Mouse (Mus musculus): ENCODE results near the gene Csta1. TPM values are rescaled to one million over a fixed set of nuclear protein-coding genes. Genes with fewer than 3 reads are reported as not detected.
"Not testable (repeated sequence)": the region's sequence is repeated elsewhere in the genome, so short reads cannot be mapped to it uniquely, and the experiment has no call there.

The Csta1 gene
- not detected in 2 replicates for total RNA-seq (2014; fragmentation: Nextera tagmentation)
- total RNA-seq (2017), result not detected in 2 replicates

GRCm38 (mm10) chr16:36131141-36131540 lies at the start of gene Csta1:
Csta1 (minus strand) TSS chr16:36131241.
- no peak for ATAC-seq (replicated peaks; ENCODE audit: poor library complexity, severe bottlenecking)

GRCm38 (mm10) chr16:36179910-36180309 lies 48.9 kb upstream of the Csta1 start:
- ATAC-seq (replicated peaks; ENCODE audit: poor library complexity, severe bottlenecking), result no peak

GRCm38 (mm10) chr16:36176108-36176507 lies 45.1 kb upstream of the Csta1 start:
- no peak for ATAC-seq (replicated peaks; ENCODE audit: poor library complexity, severe bottlenecking)

DNA sequence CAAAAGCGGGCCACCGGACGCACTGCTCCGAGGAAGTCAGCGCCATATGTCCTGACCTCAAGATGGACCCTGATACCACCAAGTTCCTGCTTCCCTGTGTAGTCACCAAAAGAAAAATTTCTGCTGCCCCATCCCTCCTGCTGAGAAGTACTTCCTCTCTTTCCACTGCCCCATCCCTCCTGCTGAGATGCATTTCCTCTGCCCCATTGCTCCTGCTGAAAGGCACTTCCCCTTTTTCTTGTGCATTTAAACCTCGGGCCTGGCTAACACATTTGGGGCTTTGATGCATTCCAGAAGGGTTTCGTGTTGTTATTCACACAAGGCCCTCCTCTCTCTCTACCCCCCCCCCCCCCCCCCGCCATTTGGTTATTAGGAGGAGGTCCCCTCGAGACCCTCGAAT lies 36.8 kb upstream of the Csta1 start:
- ATAC-seq (replicated peaks; ENCODE audit: poor library complexity, severe bottlenecking), result not testable (repeated sequence)

- ATAC-seq (replicated peaks; ENCODE audit: poor library complexity, severe bottlenecking), result no peak
Measured at GRCm38 (mm10) chr16:36156402-36156975, 25.4 kb upstream of the Csta1 start, which contains the start of gene Stfa2l1. Stfa2l1 (plus strand) TSS chr16:36156811.

DNA sequence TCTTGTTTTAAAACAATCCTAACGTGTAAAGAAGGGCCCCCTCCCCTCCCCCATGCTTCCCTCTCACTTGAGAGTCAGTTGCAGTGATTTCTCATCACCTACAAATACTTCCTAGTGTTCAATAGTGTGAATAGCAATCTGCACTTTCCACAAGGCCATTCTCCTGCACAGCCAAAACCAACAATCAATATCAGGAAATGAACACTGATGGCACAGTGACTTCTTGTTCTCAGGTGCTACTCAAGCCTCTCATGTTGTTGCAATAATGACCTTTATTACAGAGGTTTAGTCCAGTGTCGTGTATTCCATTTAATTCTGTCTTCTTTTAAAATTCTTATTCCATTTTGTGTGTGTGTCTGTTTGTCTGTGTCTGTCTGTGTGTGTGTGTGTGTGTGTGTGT lies 7.2 kb upstream of the Csta1 start:
- no peak for ATAC-seq (replicated peaks; ENCODE audit: poor library complexity, severe bottlenecking)

DNA sequence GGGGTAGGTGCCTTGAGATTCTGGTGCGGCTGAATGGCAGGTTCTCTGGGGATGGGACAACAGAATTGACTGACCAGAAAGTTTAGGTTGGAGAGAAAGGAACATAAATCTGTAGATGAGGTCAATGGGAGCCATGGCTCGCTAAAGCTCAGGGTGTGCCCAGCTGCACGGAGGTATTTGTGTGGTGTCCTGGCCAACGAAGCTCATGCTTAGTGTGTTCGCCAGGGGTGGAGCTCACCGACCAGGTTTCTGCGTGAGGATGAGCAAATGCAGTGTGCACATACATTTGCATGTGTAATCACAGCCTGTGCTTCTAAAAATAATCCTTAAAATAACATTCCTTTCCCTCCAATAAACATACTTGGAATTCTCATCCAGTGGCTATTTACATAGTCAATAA lies 2.9 kb downstream of the Csta1 start:
- ATAC-seq (replicated peaks; ENCODE audit: poor library complexity, severe bottlenecking), result no peak

GRCm38 (mm10) chr16:36115751-36116150 lies 15.3 kb downstream of the Csta1 start:
- ATAC-seq (replicated peaks; ENCODE audit: poor library complexity, severe bottlenecking), result not testable (repeated sequence)

DNA sequence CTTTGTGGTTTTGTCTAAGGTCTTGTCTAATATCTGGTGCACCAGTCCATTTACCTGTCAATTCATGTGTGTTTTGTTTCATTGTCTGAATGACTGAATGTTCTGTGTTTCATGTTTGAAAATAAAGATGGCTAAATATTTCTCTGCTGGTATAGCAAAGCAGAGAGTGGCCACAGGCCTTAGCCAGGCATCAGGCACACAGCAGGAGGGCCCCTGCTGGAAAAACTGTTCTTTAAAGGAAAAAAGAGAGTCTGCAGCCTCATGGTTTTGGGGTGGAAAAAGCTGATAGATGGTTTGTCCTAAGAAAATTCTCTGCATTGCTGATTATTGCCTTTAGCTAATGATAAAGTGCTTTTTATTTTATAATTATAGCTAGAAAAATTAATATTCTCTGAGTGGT lies 19.6 kb downstream of the Csta1 start:
- ATAC-seq (replicated peaks; ENCODE audit: poor library complexity, severe bottlenecking), result not testable (repeated sequence)

DNA sequence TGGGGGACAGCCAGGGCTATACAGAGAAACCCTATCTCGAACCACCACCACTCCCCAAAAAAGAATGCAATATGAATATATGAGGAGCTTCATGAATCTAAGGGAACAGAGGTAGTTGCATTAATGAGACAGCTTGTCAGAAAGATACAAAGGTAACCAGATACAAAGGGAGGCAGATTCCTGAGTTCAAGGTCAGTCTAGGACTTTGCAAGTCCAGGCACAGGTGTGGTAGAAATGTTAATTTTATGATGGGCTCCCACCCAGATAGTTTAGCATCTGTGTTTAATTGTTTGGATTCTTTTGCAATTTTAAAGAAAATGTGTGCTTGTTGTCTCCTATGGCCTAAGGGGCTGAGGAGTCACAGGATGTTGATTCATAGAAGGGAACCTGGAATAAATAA lies 28.8 kb downstream of the Csta1 start:
- ATAC-seq (replicated peaks; ENCODE audit: poor library complexity, severe bottlenecking), result no peak

DNA sequence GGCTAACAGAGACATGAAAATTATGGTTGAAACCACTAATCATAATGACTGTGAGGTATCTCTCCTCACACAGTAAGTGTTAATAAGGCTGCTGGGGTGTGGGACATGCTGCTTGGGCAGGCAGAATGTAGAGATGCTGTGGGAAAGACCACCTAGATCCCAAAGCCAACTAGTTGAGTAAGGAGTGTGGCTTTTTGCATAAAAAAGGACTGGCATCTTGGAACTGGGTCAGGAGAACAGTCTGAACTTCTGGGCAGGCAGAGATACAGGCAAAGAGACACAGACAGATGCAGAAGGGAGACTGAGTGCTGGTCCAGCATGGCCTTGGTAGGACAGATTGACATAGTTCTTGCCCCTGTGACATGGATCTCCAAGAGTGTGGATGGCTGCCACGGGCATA lies 29.5 kb downstream of the Csta1 start:
- no peak for ATAC-seq (replicated peaks; ENCODE audit: poor library complexity, severe bottlenecking)

DNA sequence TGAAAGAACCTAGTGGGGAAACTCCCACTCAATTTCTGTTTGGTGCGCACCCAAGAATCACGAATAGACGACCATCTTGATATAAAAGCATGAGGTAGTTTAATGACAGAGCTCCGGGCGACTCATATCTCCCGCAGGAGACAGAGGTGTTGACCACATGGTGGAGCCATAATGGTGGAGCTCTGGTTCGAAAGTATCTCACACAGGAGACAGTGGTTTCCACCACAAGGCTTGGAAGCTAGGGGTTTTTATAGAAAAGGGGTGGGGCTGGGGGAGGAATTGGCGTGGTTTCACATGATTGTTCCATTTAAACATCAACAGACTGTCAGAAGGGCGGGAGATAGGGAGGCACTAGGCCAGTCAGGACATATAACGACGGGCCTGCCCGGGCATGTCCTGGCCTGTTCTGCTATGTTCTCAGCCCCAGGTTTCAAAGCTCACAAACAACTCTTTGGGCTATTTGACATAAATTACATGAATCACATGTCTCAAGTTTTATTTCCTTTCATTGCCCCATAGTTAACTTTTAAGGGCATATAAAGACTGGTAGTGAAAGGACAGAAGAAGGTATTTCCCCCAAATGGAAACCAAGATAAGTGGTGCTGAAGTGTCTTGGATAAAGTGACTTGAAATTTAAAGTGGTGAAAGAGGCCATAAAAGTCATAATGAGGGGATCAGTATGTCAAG lies 33.1 kb downstream of the Csta1 start:
- not testable (repeated sequence) for ATAC-seq (replicated peaks; ENCODE audit: poor library complexity, severe bottlenecking)

DNA sequence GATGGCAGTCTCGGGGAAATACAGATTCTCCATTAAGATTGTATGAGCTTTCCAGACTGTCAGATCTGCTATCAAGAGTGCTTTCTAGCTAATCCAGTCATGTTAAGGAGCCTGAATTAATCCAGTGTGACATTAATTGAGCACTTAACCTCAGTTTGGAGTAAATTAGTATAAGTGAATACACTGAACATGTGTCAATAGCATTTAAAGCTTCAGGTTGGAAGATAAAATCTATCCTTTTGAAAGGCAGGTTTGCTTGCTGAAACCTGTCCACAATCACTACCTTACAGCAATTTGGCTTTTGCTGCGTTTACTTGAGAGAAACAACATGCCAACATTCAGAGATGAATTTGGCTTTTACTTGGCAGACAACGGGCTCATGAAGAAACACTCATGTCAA lies 37.0 kb downstream of the Csta1 start:
- no peak for ATAC-seq (replicated peaks; ENCODE audit: poor library complexity, severe bottlenecking)

- no peak for ATAC-seq (replicated peaks; ENCODE audit: poor library complexity, severe bottlenecking)
Measured at GRCm38 (mm10) chr16:36090785-36091509, 40.1 kb downstream of the Csta1 start.

GRCm38 (mm10) chr16:36089850-36090616 lies 41.0 kb downstream of the Csta1 start:
- no peak for ATAC-seq (replicated peaks; ENCODE audit: poor library complexity, severe bottlenecking)

DNA sequence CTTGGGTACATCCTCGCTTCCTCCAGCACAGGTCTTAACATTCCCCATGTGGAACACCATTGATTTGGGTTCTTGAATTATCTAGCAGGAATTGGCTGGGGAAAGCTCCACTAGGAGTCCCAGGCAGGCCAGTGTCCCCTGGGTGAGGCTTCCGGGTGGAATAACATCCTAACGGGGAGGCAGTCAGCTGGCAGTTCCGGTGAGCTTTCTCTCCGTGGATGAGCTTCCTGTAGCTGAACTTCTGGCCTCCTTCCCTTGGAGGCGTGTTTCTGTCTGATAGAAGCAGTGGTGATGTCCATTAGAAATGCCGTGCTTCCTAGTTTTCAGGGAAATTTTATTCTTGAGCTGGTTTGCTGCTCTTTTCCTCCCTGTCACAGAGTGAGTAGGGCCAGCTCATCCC lies 42.0 kb downstream of the Csta1 start:
- ATAC-seq (replicated peaks; ENCODE audit: poor library complexity, severe bottlenecking), result no peak

GRCm38 (mm10) chr16:36087846-36088245 lies 43.2 kb downstream of the Csta1 start:
- ATAC-seq (replicated peaks; ENCODE audit: poor library complexity, severe bottlenecking), result no peak

GRCm38 (mm10) chr16:36079916-36080315 lies 51.1 kb downstream of the Csta1 start:
- no peak for ATAC-seq (replicated peaks; ENCODE audit: poor library complexity, severe bottlenecking)

GRCm38 (mm10) chr16:36074772-36075171 lies 56.3 kb downstream of the Csta1 start:
- ATAC-seq (replicated peaks; ENCODE audit: poor library complexity, severe bottlenecking), result no peak

GRCm38 (mm10) chr16:36072410-36073011 lies 58.5 kb downstream of the Csta1 start:
- no peak for ATAC-seq (replicated peaks; ENCODE audit: poor library complexity, severe bottlenecking)

Measured in granulocyte monocyte progenitor cell, adult 5-6 weeks (primary cell).